Mouse (Mus musculus): ENCODE data around the gene Neb.

- TF ChIP-seq CTCF (IDR thresholded peaks at IDR 0.05; ENCODE audit: low read depth) = no peak
- no peak for TF ChIP-seq EP300 (IDR thresholded peaks at IDR 0.05; ENCODE audit: low read depth)
These were observed 60.8 kb downstream of the Neb start for GRCm38 (mm10) chr2:52317471-52317870.
